Mouse (Mus musculus) testis, adult 2 months (tissue): ENCODE measurements around the gene Tgif1.

Experiments
- CTCF ChIP-seq: fragments of 200-500 bp; IDR thresholded peaks from 2 replicates; pipeline ENCODE4 v1.5.1; 2012; ENCODE audit warnings: low read depth, mild to moderate bottlenecking, inconsistent platforms, low read length, moderate library complexity; ENCODE audit not compliant: control insufficient read depth, insufficient read depth, insufficient replicate concordance
- POLR2A ChIP-seq: fragments of 200-500 bp; IDR thresholded peaks from 2 replicates; pipeline ENCODE4 v1.6.1; 2012; ENCODE audit warnings: low read depth, mild to moderate bottlenecking, inconsistent platforms, low read length, moderate library complexity; ENCODE audit not compliant: control insufficient read depth

- no peak for TF ChIP-seq CTCF
- TF ChIP-seq POLR2A, result no peak
These were observed 54.1 kb downstream of the Tgif1 start for GRCm38 (mm10) chr17:70799266-70799665.
